Mouse (Mus musculus): ENCODE results near the gene Slc16a6.

DNA sequence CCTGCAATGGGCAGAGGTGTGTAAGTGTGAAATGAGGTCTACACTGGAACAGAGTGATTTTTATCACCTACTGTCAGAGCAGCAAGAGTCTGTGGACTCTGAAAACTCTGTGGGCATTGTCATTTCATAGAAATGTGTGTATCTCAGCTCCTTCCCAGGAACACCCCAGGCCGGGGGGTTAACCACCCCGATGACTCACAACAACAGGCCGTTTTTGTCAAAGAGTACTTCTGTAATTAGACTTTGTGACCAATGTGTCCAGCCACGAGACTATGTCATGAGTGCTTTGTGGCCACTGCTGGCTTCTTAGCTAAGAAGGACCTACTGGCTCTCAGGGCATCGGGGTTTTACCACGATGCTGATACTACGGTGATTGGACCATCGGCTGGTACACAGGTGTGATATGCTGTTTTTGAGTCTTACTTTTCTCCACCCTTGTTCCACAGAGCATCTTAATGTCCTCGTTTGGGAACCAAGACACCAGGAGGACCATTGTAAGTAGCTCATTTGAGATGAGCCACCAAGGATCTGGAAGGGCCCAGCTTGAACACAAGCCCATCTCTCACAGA, 55.8 kb downstream of the Slc16a6 start:
- TF ChIP-seq CTCF (IDR thresholded peaks at IDR 0.05; ENCODE audit: control insufficient read depth, insufficient read depth, low read length) (no peak), POLR2A (IDR thresholded peaks at IDR 0.05; ENCODE audit: borderline replicate concordance, control insufficient read depth, low read depth, low read length) (no peak)

Measured in bone marrow, adult 2 months (tissue).